Mouse (Mus musculus): Measurements from ENCODE around the gene Spry1. TPM values are rescaled to one million over a fixed set of nuclear protein-coding genes. Genes with fewer than 3 reads are reported as not detected.

Gene Spry1
- polyA plus RNA-seq, 1 experiment = 54.1 TPM

GRCm38 (mm10) chr3:37608926-37609325, 30.8 kb upstream of the Spry1 start:
- TF ChIP-seq CTCF (IDR thresholded peaks at IDR 0.05; ENCODE audit: borderline replicate concordance, insufficient read depth, low read length) (no peak), POLR2A (IDR thresholded peaks at IDR 0.05; ENCODE audit: low read depth, low read length) (no peak)
- Histone ChIP-seq H3K27ac (ENCODE audit: insufficient read depth, low read length) (no peak overlapping the region), H3K4me3 (ENCODE audit: insufficient read depth, low read length) (no peak overlapping the region), H3K4me1 (ENCODE audit: control insufficient read depth, insufficient read depth, low read length) (no peaks in the 10 kb centered on the region)

- Histone ChIP-seq H3K27ac (ENCODE audit: insufficient read depth, low read length) (no peak overlapping the region), H3K4me3 (ENCODE audit: insufficient read depth, low read length) (no peak overlapping the region), H3K4me1 (ENCODE audit: control insufficient read depth, insufficient read depth, low read length) (no peaks in the 10 kb centered on the region)
- TF ChIP-seq CTCF (IDR thresholded peaks at IDR 0.05; ENCODE audit: borderline replicate concordance, insufficient read depth, low read length) (no peak), POLR2A (IDR thresholded peaks at IDR 0.05; ENCODE audit: low read depth, low read length) (no peak)
Observed at GRCm38 (mm10) chr3:37610670-37611069, 29.1 kb upstream of the Spry1 start.

GRCm38 (mm10) chr3:37613722-37614121, 26.0 kb upstream of the Spry1 start:
- TF ChIP-seq CTCF (IDR thresholded peaks at IDR 0.05; ENCODE audit: borderline replicate concordance, insufficient read depth, low read length) (no peak), POLR2A (IDR thresholded peaks at IDR 0.05; ENCODE audit: low read depth, low read length) (no peak)
- Histone ChIP-seq H3K4me3 (ENCODE audit: insufficient read depth, low read length) (no peak overlapping the region), H3K4me1 (ENCODE audit: control insufficient read depth, insufficient read depth, low read length) (no peaks in the 10 kb centered on the region)

GRCm38 (mm10) chr3:37614878-37615650, 24.7 kb upstream of the Spry1 start:
- H3K27ac ChIP-seq (ENCODE audit: insufficient read depth, low read length) = no peak overlapping the region

More at GRCm38 (mm10) chr3:37613722-37614121, 26.0 kb upstream of the Spry1 start:
- no peak overlapping the region for H3K27ac ChIP-seq (ENCODE audit: insufficient read depth, low read length)

GRCm38 (mm10) chr3:37616586-37617547, 22.9 kb upstream of the Spry1 start:
- no peak overlapping the region for H3K27ac ChIP-seq (ENCODE audit: insufficient read depth, low read length)

More at GRCm38 (mm10) chr3:37614878-37615650, 24.7 kb upstream of the Spry1 start:
- no peaks in the 10 kb centered on the region for H3K4me1 ChIP-seq (ENCODE audit: control insufficient read depth, insufficient read depth, low read length)
- TF ChIP-seq CTCF (IDR thresholded peaks at IDR 0.05; ENCODE audit: borderline replicate concordance, insufficient read depth, low read length) (no peak), POLR2A (IDR thresholded peaks at IDR 0.05; ENCODE audit: low read depth, low read length) (no peak)
- H3K4me3 ChIP-seq (ENCODE audit: insufficient read depth, low read length) = no peak overlapping the region

GRCm38 (mm10) chr3:37632246-37632645, 7.5 kb upstream of the Spry1 start:
- H3K4me1 ChIP-seq (ENCODE audit: control insufficient read depth, insufficient read depth, low read length) = no peaks in the 10 kb centered on the region
- H3K27ac ChIP-seq (ENCODE audit: insufficient read depth, low read length) = no peak overlapping the region
- TF ChIP-seq CTCF (IDR thresholded peaks at IDR 0.05; ENCODE audit: borderline replicate concordance, insufficient read depth, low read length) (no peak), POLR2A (IDR thresholded peaks at IDR 0.05; ENCODE audit: low read depth, low read length) (no peak)
- no peak overlapping the region for H3K4me3 ChIP-seq (ENCODE audit: insufficient read depth, low read length)

More at GRCm38 (mm10) chr3:37616586-37617547, 22.9 kb upstream of the Spry1 start:
- H3K4me1 ChIP-seq (ENCODE audit: control insufficient read depth, insufficient read depth, low read length) = no peaks in the 10 kb centered on the region
- H3K4me3 ChIP-seq (ENCODE audit: insufficient read depth, low read length) = no peak overlapping the region
- TF ChIP-seq CTCF (IDR thresholded peaks at IDR 0.05; ENCODE audit: borderline replicate concordance, insufficient read depth, low read length) (no peak), POLR2A (IDR thresholded peaks at IDR 0.05; ENCODE audit: low read depth, low read length) (no peak)

- no peak for TF ChIP-seq POLR2A (IDR thresholded peaks at IDR 0.05; ENCODE audit: low read depth, low read length)
- no peak for TF ChIP-seq CTCF (IDR thresholded peaks at IDR 0.05; ENCODE audit: borderline replicate concordance, insufficient read depth, low read length)
- H3K4me1 ChIP-seq (ENCODE audit: control insufficient read depth, insufficient read depth, low read length) = no peaks in the 10 kb centered on the region
- no peak overlapping the region for H3K27ac ChIP-seq (ENCODE audit: insufficient read depth, low read length)
- H3K4me3 ChIP-seq (ENCODE audit: insufficient read depth, low read length) = no peak overlapping the region
Observed at GRCm38 (mm10) chr3:37632751-37633150, 7.0 kb upstream of the Spry1 start.

- Histone ChIP-seq H3K4me1 (ENCODE audit: control insufficient read depth, insufficient read depth, low read length) (no peaks in the 10 kb centered on the region), H3K4me3 (ENCODE audit: insufficient read depth, low read length) (no peak overlapping the region), H3K27ac (ENCODE audit: insufficient read depth, low read length) (no peak overlapping the region)
- TF ChIP-seq POLR2A (IDR thresholded peaks at IDR 0.05; ENCODE audit: low read depth, low read length) = no peak
- no peak for TF ChIP-seq CTCF (IDR thresholded peaks at IDR 0.05; ENCODE audit: borderline replicate concordance, insufficient read depth, low read length)
Observed at GRCm38 (mm10) chr3:37634648-37635047, 5.1 kb upstream of the Spry1 start.

GRCm38 (mm10) chr3:37636921-37637320, 2.8 kb upstream of the Spry1 start:
- TF ChIP-seq POLR2A (IDR thresholded peaks at IDR 0.05; ENCODE audit: low read depth, low read length) = no peak
- no peak for TF ChIP-seq CTCF (IDR thresholded peaks at IDR 0.05; ENCODE audit: borderline replicate concordance, insufficient read depth, low read length)
- Histone ChIP-seq H3K27ac (ENCODE audit: insufficient read depth, low read length) (no peak overlapping the region), H3K4me1 (ENCODE audit: control insufficient read depth, insufficient read depth, low read length) (no peaks in the 10 kb centered on the region), H3K4me3 (ENCODE audit: insufficient read depth, low read length) (no peak overlapping the region)

Data from embryonic fibroblast, embryonic 13.5 days (primary cell).